Mouse (Mus musculus): ENCODE measurements around the gene 4921501E09Rik. TPM values are rescaled to one million over a fixed set of nuclear protein-coding genes. Genes with fewer than 3 reads are reported as not detected.
"Not testable (repeated sequence)": the region's sequence is repeated elsewhere in the genome, so short reads cannot be mapped to it uniquely, and the experiment has no call there.

Gene 4921501E09Rik
- not detected for total RNA-seq (2021)
- long read RNA-seq, experiment 1 = 0 reads
- long read RNA-seq, experiment 2 = 0 reads

GRCm38 (mm10) chr17:33067958-33068357 lies at the start of gene 4921501E09Rik:
Gene 4921501E09Rik, minus strand, starts transcription at chr17:33068058.
- DNase-seq (ENCODE audit: low spot score in 2 of 2) = no peak

GRCm38 (mm10) chr17:33097396-33097795 lies 29.5 kb upstream of the 4921501E09Rik start:
- no peak for DNase-seq (ENCODE audit: low spot score in 2 of 2)

GRCm38 (mm10) chr17:33092391-33093193 lies 24.7 kb upstream of the 4921501E09Rik start:
- peak; percentile 79 to 85 for DNase-seq (ENCODE audit: low spot score in 2 of 2)

- DNase-seq (ENCODE audit: low spot score in 2 of 2) = no peak
Measured at GRCm38 (mm10) chr17:33091630-33092029, 23.8 kb upstream of the 4921501E09Rik start.

GRCm38 (mm10) chr17:33089220-33089949 lies 21.5 kb upstream of the 4921501E09Rik start, which contains the start of gene Zfp563:
Gene Zfp563, plus strand, starts transcription at chr17:33089310.
- DNase-seq (ENCODE audit: low spot score in 2 of 2) = peak; percentile 93 to 97

GRCm38 (mm10) chr17:33063001-33063400 lies 4.9 kb downstream of the 4921501E09Rik start:
- no peak for DNase-seq (ENCODE audit: low spot score in 2 of 2)

- peak in 1 of 2 experiments; percentile 1 for DNase-seq (ENCODE audit: low spot score in 2 of 2)
Measured at GRCm38 (mm10) chr17:33058791-33059190, 9.1 kb downstream of the 4921501E09Rik start.

- DNase-seq (ENCODE audit: low spot score in 2 of 2) = peak; percentile 79 to 87
Measured at GRCm38 (mm10) chr17:33032900-33033891, 34.7 kb downstream of the 4921501E09Rik start, which contains the start of gene Zfp763. Gene Zfp763, minus strand, starts transcription at chr17:33033402.

GRCm38 (mm10) chr17:33032376-33032775 lies 35.5 kb downstream of the 4921501E09Rik start:
- no peak for DNase-seq (ENCODE audit: low spot score in 2 of 2)

- not testable (repeated sequence) for DNase-seq (ENCODE audit: low spot score in 2 of 2)
Measured at GRCm38 (mm10) chr17:33020434-33020833, 47.4 kb downstream of the 4921501E09Rik start.

Other genes with a start within 250 kb of the 4921501E09Rik start
- gene Zfp799, start 237.8 kb downstream of the 4921501E09Rik start, total RNA-seq (2021) = 10 to 100 TPM; 23.0 to 26.0 TPM
- gene Zfp870, start 176.4 kb downstream of the 4921501E09Rik start, total RNA-seq (2021) = 10 to 100 TPM in 1 of 2 experiments, 1 to 10 TPM in 1; 8.9 to 11.1 TPM
- gene Cyp4f14, start 150.7 kb downstream of the 4921501E09Rik start, total RNA-seq (2021) = 1 to 10 TPM; 2.6 to 3.8 TPM
- 10 to 100 TPM; 22.6 to 25.2 TPM for gene Cyp4f13, start 120.7 kb downstream of the 4921501E09Rik start, total RNA-seq (2021)
- 1 to 10 TPM; 4.0 to 4.8 TPM for gene Zfp472, start 102.2 kb downstream of the 4921501E09Rik start, total RNA-seq (2021)
- gene Zfp952, start 74.9 kb downstream of the 4921501E09Rik start, total RNA-seq (2021) = 10 to 100 TPM; 18.6 to 19.2 TPM
- gene Zfp763, start 34.7 kb downstream of the 4921501E09Rik start, total RNA-seq (2021) = 10 to 100 TPM; 18.6 to 20.3 TPM
- gene Zfp563, start 21.3 kb upstream of the 4921501E09Rik start, total RNA-seq (2021) = 10 to 100 TPM; 15.6 to 20.5 TPM
- gene Morc2b, start 71.6 kb upstream of the 4921501E09Rik start, total RNA-seq (2021) = 1 to 10 TPM; 1.2 to 1.4 TPM
- not detected for gene Olfr55, start 100.4 kb upstream of the 4921501E09Rik start, total RNA-seq (2021)
- not detected for gene Olfr239, start 123.2 kb upstream of the 4921501E09Rik start, total RNA-seq (2021)
- under 1 TPM; 0.53 to 0.79 TPM for gene Olfr1564, start 153.6 kb upstream of the 4921501E09Rik start, total RNA-seq (2021)
- gene Zfp955a, start 187.1 kb upstream of the 4921501E09Rik start, total RNA-seq (2021) = 10 to 100 TPM; 10.7 to 11.9 TPM
- gene Olfr63, start 196.6 kb upstream of the 4921501E09Rik start, total RNA-seq (2021) = under 1 TPM in 1 of 2 experiments, not detected in 1; 0.05 TPM
- gene Zfp955b, start 221.5 kb upstream of the 4921501E09Rik start, total RNA-seq (2021) = 10 to 100 TPM; 26.8 to 31.8 TPM

All from layer of hippocampus, postnatal 14 days (tissue).